Mouse (Mus musculus): ENCODE data around the gene Dclk3. TPM values are rescaled to one million over a fixed set of nuclear protein-coding genes. Genes with fewer than 3 reads are reported as not detected.

Gene Dclk3
- polyA plus RNA-seq, 1 experiment, result 5.3 TPM

- H3K27ac ChIP-seq (ENCODE audit: insufficient read depth, low read length), result no peak overlapping the region
- no peak overlapping the region for H3K4me3 ChIP-seq (replicated peaks; ENCODE audit: insufficient read depth, low read depth, low read length)
- 83% methylated on average over 2 of the region's 2 CpGs for WGBS
- no peak for TF ChIP-seq POLR2A (IDR thresholded peaks at IDR 0.05; ENCODE audit: borderline replicate concordance, insufficient read depth, low read length)
- TF ChIP-seq CTCF (IDR thresholded peaks at IDR 0.05; ENCODE audit: borderline replicate concordance, insufficient read depth, low read depth, low read length), result no peak
- H3K4me1 ChIP-seq (ENCODE audit: control insufficient read depth, insufficient read depth, low read length), result no peaks in the 10 kb centered on the region
- no peak for DNase-seq
- H3K27me3 ChIP-seq (ENCODE audit: control insufficient read depth, insufficient read depth, low read length), result no peaks in the 10 kb centered on the region
These were observed 7.3 kb downstream of the Dclk3 start for GRCm38 (mm10) chr9:111446204-111446603.

- H3K27ac ChIP-seq (ENCODE audit: insufficient read depth, low read length), result no peak overlapping the region
- no peak for DNase-seq
- H3K4me1 ChIP-seq (ENCODE audit: control insufficient read depth, insufficient read depth, low read length), result no peaks in the 10 kb centered on the region
- TF ChIP-seq POLR2A (IDR thresholded peaks at IDR 0.05; ENCODE audit: borderline replicate concordance, insufficient read depth, low read length) (no peak), CTCF (IDR thresholded peaks at IDR 0.05; ENCODE audit: borderline replicate concordance, insufficient read depth, low read depth, low read length) (no peak)
- 89% methylated on average over 2 of the region's 2 CpGs for WGBS
- no peak overlapping the region for H3K4me3 ChIP-seq (replicated peaks; ENCODE audit: insufficient read depth, low read depth, low read length)
- no peaks in the 10 kb centered on the region for H3K27me3 ChIP-seq (ENCODE audit: control insufficient read depth, insufficient read depth, low read length)
These were observed 10.1 kb downstream of the Dclk3 start for GRCm38 (mm10) chr9:111448976-111449375.

- TF ChIP-seq POLR2A (IDR thresholded peaks at IDR 0.05; ENCODE audit: borderline replicate concordance, insufficient read depth, low read length), result no peak
- TF ChIP-seq CTCF (IDR thresholded peaks at IDR 0.05; ENCODE audit: borderline replicate concordance, insufficient read depth, low read depth, low read length), result no peak
- Histone ChIP-seq H3K4me1 (ENCODE audit: control insufficient read depth, insufficient read depth, low read length) (no peaks in the 10 kb centered on the region), H3K4me3 (replicated peaks; ENCODE audit: insufficient read depth, low read depth, low read length) (no peak overlapping the region), H3K27ac (ENCODE audit: insufficient read depth, low read length) (no peak overlapping the region), H3K27me3 (ENCODE audit: control insufficient read depth, insufficient read depth, low read length) (no peaks in the 10 kb centered on the region)
- WGBS, result 89% methylated on average over 5 of the region's 5 CpGs
- no peak for DNase-seq
These were observed 11.0 kb downstream of the Dclk3 start for GRCm38 (mm10) chr9:111449880-111450279.

- no peak for DNase-seq
- whole genome bisulfite sequencing, result 83% methylated on average over 12 of the region's 12 CpGs
- Histone ChIP-seq H3K4me3 (replicated peaks; ENCODE audit: insufficient read depth, low read depth, low read length) (no peak overlapping the region), H3K27me3 (ENCODE audit: control insufficient read depth, insufficient read depth, low read length) (no peaks in the 10 kb centered on the region), H3K27ac (ENCODE audit: insufficient read depth, low read length) (no peak overlapping the region), H3K4me1 (ENCODE audit: control insufficient read depth, insufficient read depth, low read length) (no peaks in the 10 kb centered on the region)
- TF ChIP-seq CTCF (IDR thresholded peaks at IDR 0.05; ENCODE audit: borderline replicate concordance, insufficient read depth, low read depth, low read length) (no peak), POLR2A (IDR thresholded peaks at IDR 0.05; ENCODE audit: borderline replicate concordance, insufficient read depth, low read length) (no peak)
These were observed 12.0 kb downstream of the Dclk3 start for GRCm38 (mm10) chr9:111450853-111451404.

- TF ChIP-seq CTCF (IDR thresholded peaks at IDR 0.05; ENCODE audit: borderline replicate concordance, insufficient read depth, low read depth, low read length) (no peak), POLR2A (IDR thresholded peaks at IDR 0.05; ENCODE audit: borderline replicate concordance, insufficient read depth, low read length) (no peak)
- no peak for DNase-seq
These were observed 15.0 kb downstream of the Dclk3 start for GRCm38 (mm10) chr9:111453895-111454294.

GRCm38 (mm10) chr9:111457176-111457935, 18.5 kb downstream of the Dclk3 start:
- Histone ChIP-seq H3K4me3 (replicated peaks; ENCODE audit: insufficient read depth, low read depth, low read length) (no peak overlapping the region), H3K4me1 (ENCODE audit: control insufficient read depth, insufficient read depth, low read length) (no peaks in the 10 kb centered on the region), H3K27ac (ENCODE audit: insufficient read depth, low read length) (no peak overlapping the region), H3K27me3 (ENCODE audit: control insufficient read depth, insufficient read depth, low read length) (no peaks in the 10 kb centered on the region)
- DNase-seq, result no peak
- WGBS, result 58% methylated on average over 10 of the region's 10 CpGs
- no peak for TF ChIP-seq POLR2A (IDR thresholded peaks at IDR 0.05; ENCODE audit: borderline replicate concordance, insufficient read depth, low read length)

More at GRCm38 (mm10) chr9:111453895-111454294, 15.0 kb downstream of the Dclk3 start:
- Histone ChIP-seq H3K4me3 (replicated peaks; ENCODE audit: insufficient read depth, low read depth, low read length) (no peak overlapping the region), H3K27ac (ENCODE audit: insufficient read depth, low read length) (no peak overlapping the region), H3K27me3 (ENCODE audit: control insufficient read depth, insufficient read depth, low read length) (no peaks in the 10 kb centered on the region), H3K4me1 (ENCODE audit: control insufficient read depth, insufficient read depth, low read length) (no peaks in the 10 kb centered on the region)
- 81% methylated on average over 3 of the region's 3 CpGs for WGBS

GRCm38 (mm10) chr9:111457936-111458310, 19.0 kb downstream of the Dclk3 start:
- H3K27me3 ChIP-seq (ENCODE audit: control insufficient read depth, insufficient read depth, low read length), result no peaks in the 10 kb centered on the region
- 47% methylated on average over 4 of the region's 4 CpGs for WGBS
- H3K27ac ChIP-seq (ENCODE audit: insufficient read depth, low read length), result no peak overlapping the region
- TF ChIP-seq POLR2A (IDR thresholded peaks at IDR 0.05; ENCODE audit: borderline replicate concordance, insufficient read depth, low read length), result no peak
- TF ChIP-seq CTCF (IDR thresholded peaks at IDR 0.05; ENCODE audit: borderline replicate concordance, insufficient read depth, low read depth, low read length), result no peak
- DNase-seq, result no peak
- H3K4me3 ChIP-seq (replicated peaks; ENCODE audit: insufficient read depth, low read depth, low read length), result no peak overlapping the region
- H3K4me1 ChIP-seq (ENCODE audit: control insufficient read depth, insufficient read depth, low read length), result no peaks in the 10 kb centered on the region

- TF ChIP-seq POLR2A (IDR thresholded peaks at IDR 0.05; ENCODE audit: borderline replicate concordance, insufficient read depth, low read length) (no peak), CTCF (IDR thresholded peaks at IDR 0.05; ENCODE audit: borderline replicate concordance, insufficient read depth, low read depth, low read length) (no peak)
- 76% methylated on average over 8 of the region's 8 CpGs for WGBS
- no peak overlapping the region for H3K27ac ChIP-seq (ENCODE audit: insufficient read depth, low read length)
- DNase-seq, result no peak
- no peak overlapping the region for H3K4me3 ChIP-seq (replicated peaks; ENCODE audit: insufficient read depth, low read depth, low read length)
- no peaks in the 10 kb centered on the region for H3K4me1 ChIP-seq (ENCODE audit: control insufficient read depth, insufficient read depth, low read length)
- no peaks in the 10 kb centered on the region for H3K27me3 ChIP-seq (ENCODE audit: control insufficient read depth, insufficient read depth, low read length)
These were observed 20.6 kb downstream of the Dclk3 start for GRCm38 (mm10) chr9:111459466-111459865.
